Mouse (Mus musculus): ENCODE data around the gene Cdc42bpg. TPM values are rescaled to one million over a fixed set of nuclear protein-coding genes. Genes with fewer than 3 reads are reported as not detected.

Cdc42bpg gene
- polyA plus RNA-seq, 2 experiments: 0.32 to 2.1 TPM

DNA sequence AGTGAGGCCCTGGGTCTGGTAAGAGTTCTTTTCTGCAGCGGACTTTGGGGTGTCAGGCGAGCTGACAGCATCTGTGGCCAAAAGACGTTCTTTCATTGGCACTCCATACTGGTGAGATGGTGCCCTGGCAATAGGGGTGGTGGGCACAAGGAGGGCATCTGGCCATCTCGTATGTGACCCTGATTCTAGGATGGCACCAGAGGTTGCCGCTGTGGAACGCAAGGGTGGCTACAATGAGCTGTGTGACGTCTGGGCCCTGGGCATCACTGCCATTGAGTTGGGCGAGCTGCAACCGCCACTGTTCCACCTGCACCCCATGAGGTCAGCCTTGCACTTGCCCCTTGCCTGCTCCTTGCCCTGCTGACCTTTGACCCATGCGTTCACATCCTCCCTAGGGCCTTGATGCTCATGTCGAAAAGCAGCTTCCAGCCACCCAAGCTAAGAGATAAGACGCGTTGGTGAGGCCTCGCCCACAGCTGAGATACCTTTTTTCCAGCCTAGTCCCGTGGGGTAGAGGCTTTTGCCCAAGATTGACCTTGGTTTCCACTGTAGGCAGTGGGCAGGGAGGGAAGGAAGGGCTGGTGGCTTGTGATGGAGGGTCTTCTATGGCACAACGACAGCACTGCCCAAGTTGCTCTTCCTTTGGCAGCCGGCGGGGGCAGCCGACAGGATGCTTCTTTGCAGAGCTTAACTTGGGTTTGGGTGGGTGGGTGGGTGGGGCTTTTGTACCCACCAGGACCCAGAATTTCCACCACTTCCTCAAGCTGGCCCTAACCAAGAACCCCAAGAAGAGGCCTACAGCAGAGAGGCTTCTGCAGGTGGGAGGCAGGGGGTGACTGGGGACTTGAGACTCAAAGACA, 37.0 kb downstream of the Cdc42bpg start:
- Histone ChIP-seq H3K36me3 (replicated peaks; ENCODE audit: control insufficient read depth, insufficient read depth, low read depth) (peaks cover 6% of the 10 kb centered on the region), H3K9ac (replicated peaks) (no peak overlapping the region), H3K4me2 (ENCODE audit: low read depth) (no peak overlapping the region), H3K4me1 (replicated peaks; ENCODE audit: control insufficient read depth in 2 of 2, insufficient read depth in 2 of 2, low read length in 1 of 2) (peaks cover 8 to 20% of the 10 kb centered on the region in 2 experiments), H3K27me3 (ENCODE audit: control insufficient read depth, insufficient read depth, low read length) (no peaks in the 10 kb centered on the region), H3K27ac (no peak overlapping the region), H3K4me3 (ENCODE audit: insufficient read depth in 1 of 2, low read depth in 2 of 2, low read length in 2 of 2) (no peak overlapping the region), H3K9me3 (ENCODE audit: control insufficient read depth, low read length) (no peaks in the 10 kb centered on the region)
- 58% methylated on average over 19 of the region's 19 CpGs for WGBS (ENCODE audit: insufficient replicate concordance)
- DNase-seq (ENCODE audit: low read depth in 3 of 3, low spot score in 3 of 3): no peak
- no peak for ATAC-seq (ENCODE audit: insufficient read depth)
- TF ChIP-seq EP300 (IDR thresholded peaks at IDR 0.05; ENCODE audit: low read depth) (no peak), CTCF (IDR thresholded peaks at IDR 0.05; ENCODE audit: low read depth) (peak; percentile 37; the same call in 1 of the 2 replicates)

GRCm38 (mm10) chr19:6343996-6344395, 37.7 kb downstream of the Cdc42bpg start:
- Histone ChIP-seq H3K4me1 (replicated peaks; ENCODE audit: control insufficient read depth in 2 of 2, insufficient read depth in 2 of 2, low read length in 1 of 2) (peaks cover 14 to 26% of the 10 kb centered on the region in 2 experiments), H3K27ac (no peak overlapping the region), H3K4me2 (ENCODE audit: low read depth) (no peak overlapping the region), H3K4me3 (ENCODE audit: insufficient read depth in 1 of 2, low read depth in 2 of 2, low read length in 2 of 2) (no peak overlapping the region), H3K27me3 (ENCODE audit: control insufficient read depth, insufficient read depth, low read length) (no peaks in the 10 kb centered on the region), H3K9me3 (ENCODE audit: control insufficient read depth, low read length) (no peaks in the 10 kb centered on the region), H3K36me3 (replicated peaks; ENCODE audit: control insufficient read depth, insufficient read depth, low read depth) (peaks cover 2% of the 10 kb centered on the region), H3K9ac (replicated peaks) (no peak overlapping the region)
- TF ChIP-seq CTCF (IDR thresholded peaks at IDR 0.05; ENCODE audit: low read depth) (no peak), EP300 (IDR thresholded peaks at IDR 0.05; ENCODE audit: low read depth) (no peak)
- DNase-seq (ENCODE audit: low read depth in 3 of 3, low spot score in 3 of 3): no peak
- 83% methylated on average over 5 of the region's 5 CpGs for WGBS (ENCODE audit: insufficient replicate concordance)
- ATAC-seq (ENCODE audit: insufficient read depth): no peak

DNA sequence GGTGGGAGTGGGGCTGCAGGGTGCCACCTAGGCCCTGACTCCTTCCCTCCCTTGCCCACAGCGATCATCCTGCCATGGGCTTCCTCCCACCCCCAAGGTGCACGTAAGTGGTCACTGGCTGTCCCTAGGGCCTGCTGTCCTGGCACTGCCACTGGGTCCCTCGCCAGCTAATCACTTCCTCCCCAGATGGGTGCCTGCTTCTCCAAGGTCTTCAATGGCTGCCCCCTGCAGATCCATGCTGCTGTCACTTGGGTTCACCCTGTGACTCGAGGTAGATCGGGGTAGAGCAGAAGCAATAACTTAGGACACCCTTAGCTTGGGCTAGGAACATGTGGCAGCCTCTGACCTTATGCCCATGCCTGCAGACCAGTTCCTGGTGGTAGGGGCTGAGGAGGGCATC, 39.8 kb downstream of the Cdc42bpg start:
- H3K4me1 ChIP-seq (replicated peaks; ENCODE audit: control insufficient read depth in 2 of 2, insufficient read depth in 2 of 2, low read length in 1 of 2): peaks cover 10 to 22% of the 10 kb centered on the region in 2 experiments
- H3K36me3 ChIP-seq (replicated peaks; ENCODE audit: control insufficient read depth, insufficient read depth, low read depth): no peaks in the 10 kb centered on the region; the same call in 1 of the 2 replicates
- no peaks in the 10 kb centered on the region for H3K27me3 ChIP-seq (ENCODE audit: control insufficient read depth, insufficient read depth, low read length)
- no peak overlapping the region for H3K9ac ChIP-seq (replicated peaks)
- no peak overlapping the region for H3K27ac ChIP-seq
- WGBS (ENCODE audit: insufficient replicate concordance): 66% methylated on average over 5 of the region's 5 CpGs
- DNase-seq (ENCODE audit: low read depth in 3 of 3, low spot score in 3 of 3) (no peak), ATAC-seq (ENCODE audit: insufficient read depth) (no peak)
- no peaks in the 10 kb centered on the region for H3K9me3 ChIP-seq (ENCODE audit: control insufficient read depth, low read length)
- H3K4me2 ChIP-seq (ENCODE audit: low read depth): no peak overlapping the region
- TF ChIP-seq EP300 (IDR thresholded peaks at IDR 0.05; ENCODE audit: low read depth): no peak
- no peak for TF ChIP-seq CTCF (IDR thresholded peaks at IDR 0.05; ENCODE audit: low read depth)
- no peak overlapping the region for H3K4me3 ChIP-seq (ENCODE audit: insufficient read depth in 1 of 2, low read depth in 2 of 2, low read length in 2 of 2)

- H3K4me1 ChIP-seq (replicated peaks; ENCODE audit: control insufficient read depth in 2 of 2, insufficient read depth in 2 of 2, low read length in 1 of 2): peaks cover 10 to 20% of the 10 kb centered on the region in 2 experiments
These were observed 40.4 kb downstream of the Cdc42bpg start for GRCm38 (mm10) chr19:6346661-6347060.

DNA sequence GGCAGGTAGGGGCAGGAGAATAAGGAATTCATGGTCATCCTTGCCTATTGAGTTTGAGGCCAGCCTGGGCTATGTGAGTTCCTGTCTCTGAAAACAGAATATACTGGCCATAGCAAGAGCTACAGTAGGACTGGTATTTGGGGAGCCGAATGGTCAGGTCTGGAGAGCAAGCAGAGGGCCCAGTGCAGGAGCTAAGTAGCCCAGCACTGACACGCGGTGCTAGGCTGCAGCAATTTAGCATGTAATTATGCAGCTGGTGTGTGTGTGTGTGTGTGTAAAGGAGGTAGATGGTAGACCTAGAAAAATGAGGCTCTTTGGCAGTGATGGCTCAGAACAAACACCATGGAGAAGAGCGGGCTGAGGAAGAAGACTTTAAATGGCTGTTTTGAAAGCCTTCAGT, 41.4 kb downstream of the Cdc42bpg start:
- no peak for TF ChIP-seq EP300 (IDR thresholded peaks at IDR 0.05; ENCODE audit: low read depth)
- TF ChIP-seq CTCF (IDR thresholded peaks at IDR 0.05; ENCODE audit: low read depth): no peak
- H3K27ac ChIP-seq: no peak overlapping the region
- H3K27me3 ChIP-seq (ENCODE audit: control insufficient read depth, insufficient read depth, low read length): no peaks in the 10 kb centered on the region
- 89% methylated on average over 4 of the region's 4 CpGs for WGBS (ENCODE audit: insufficient replicate concordance)
- H3K9ac ChIP-seq (replicated peaks): no peak overlapping the region
- peaks cover 10 to 16% of the 10 kb centered on the region in 2 experiments for H3K4me1 ChIP-seq (replicated peaks; ENCODE audit: control insufficient read depth in 2 of 2, insufficient read depth in 2 of 2, low read length in 1 of 2)
- H3K36me3 ChIP-seq (replicated peaks; ENCODE audit: control insufficient read depth, insufficient read depth, low read depth): no peaks in the 10 kb centered on the region; the same call in 1 of the 2 replicates
- no peak overlapping the region for H3K4me2 ChIP-seq (ENCODE audit: low read depth)
- H3K4me3 ChIP-seq (ENCODE audit: insufficient read depth in 1 of 2, low read depth in 2 of 2, low read length in 2 of 2): no peak overlapping the region
- DNase-seq (ENCODE audit: low read depth in 3 of 3, low spot score in 3 of 3) (no peak), ATAC-seq (ENCODE audit: insufficient read depth) (no peak)
- H3K9me3 ChIP-seq (ENCODE audit: control insufficient read depth, low read length): no peaks in the 10 kb centered on the region

More at GRCm38 (mm10) chr19:6346661-6347060, 40.4 kb downstream of the Cdc42bpg start:
- 78% methylated on average over 10 of the region's 10 CpGs for WGBS (ENCODE audit: insufficient replicate concordance)
- ATAC-seq (ENCODE audit: insufficient read depth): no peak
- Histone ChIP-seq H3K27ac (no peak overlapping the region), H3K4me2 (ENCODE audit: low read depth) (no peak overlapping the region), H3K9ac (replicated peaks) (no peak overlapping the region), H3K36me3 (replicated peaks; ENCODE audit: control insufficient read depth, insufficient read depth, low read depth) (no peaks in the 10 kb centered on the region; the same call in 1 of the 2 replicates), H3K9me3 (ENCODE audit: control insufficient read depth, low read length) (no peaks in the 10 kb centered on the region), H3K27me3 (ENCODE audit: control insufficient read depth, insufficient read depth, low read length) (no peaks in the 10 kb centered on the region), H3K4me3 (ENCODE audit: insufficient read depth in 1 of 2, low read depth in 2 of 2, low read length in 2 of 2) (no peak overlapping the region)
- no peak for DNase-seq (ENCODE audit: low read depth in 3 of 3, low spot score in 3 of 3)
- TF ChIP-seq CTCF (IDR thresholded peaks at IDR 0.05; ENCODE audit: low read depth): no peak
- TF ChIP-seq EP300 (IDR thresholded peaks at IDR 0.05; ENCODE audit: low read depth): no peak
